Mouse (Mus musculus) hindbrain, embryonic 10.5 days (tissue): ENCODE data around the gene Mlf1. TPM values are rescaled to one million over a fixed set of nuclear protein-coding genes. Genes with fewer than 3 reads are reported as not detected.

ENCODE experiments used
- DNase-seq: peaks from one replicate; pipeline ENCODE4 v3.0.0-alpha.2; 2017; ENCODE audit warnings: low spot score
- H3K27ac ChIP-seq: fragments of 300-500 bp; sonication (generic); 2 replicates; pipeline ENCODE4 v1.5.1; 2016; ENCODE audit warnings: mild to moderate bottlenecking, moderate library complexity
- H3K27me3 ChIP-seq: fragments of 300-500 bp; sonication (generic); 2 replicates; pipeline ENCODE4 v1.6.1; 2016; ENCODE audit warnings: mild to moderate bottlenecking; ENCODE audit not compliant: poor library complexity, insufficient read depth, severe bottlenecking
- H3K36me3 ChIP-seq: fragments of 300-500 bp; sonication (generic); 2 replicates; pipeline ENCODE4 v1.6.1; 2016; ENCODE audit warnings: mild to moderate bottlenecking, moderate library complexity
- H3K4me1 ChIP-seq: fragments of 300-500 bp; sonication (generic); replicated peaks from 2 replicates; pipeline ENCODE4 v1.6.1; 2016; ENCODE audit warnings: mild to moderate bottlenecking
- H3K4me3 ChIP-seq: fragments of 300-500 bp; sonication (generic); 2 replicates; pipeline ENCODE4 v1.5.1; 2016; ENCODE audit warnings: mild to moderate bottlenecking, moderate library complexity
- H3K9me3 ChIP-seq: fragments of 300-500 bp; sonication (generic); 2 replicates; pipeline ENCODE4 v1.6.1; 2016; ENCODE audit warnings: mild to moderate bottlenecking, moderate library complexity
- WGBS: fragments of 180-500 bp; shearing (Covaris S2); methylation state at CpG from one replicate; pipeline ENCODE4 v1.1.7; 2016; 5-methylcytosine and 5-hydroxymethylcytosine counted together
- polyA plus RNA-seq: library from polyadenylated mRNA; unstranded; fragments of >200 nt; fragmentation: Nextera tagmentation; extraction: Ambion mirVana; gene quantifications from 2 replicates; pipeline ENCODE4 v1.2.1, GENCODE M21; 2016

The Mlf1 gene
- polyA plus RNA-seq, 1 experiment from 2014 or later: 40.0 TPM

- Histone ChIP-seq H3K36me3 (no peaks in the 10 kb centered on the region), H3K27me3 (peaks cover 18% of the 10 kb centered on the region), H3K27ac (no peak overlapping the region), H3K4me1 (peaks cover 7% of the 10 kb centered on the region; the same call in 1 of the 2 replicates), H3K4me3 (no peak overlapping the region), H3K9me3 (no peaks in the 10 kb centered on the region)
- 83% methylated on average over 5 of the region's 5 CpGs for WGBS
- no peak for DNase-seq
Observed at GRCm38 (mm10) chr3:67369407-67370079, 4.4 kb upstream of the Mlf1 start.

DNA sequence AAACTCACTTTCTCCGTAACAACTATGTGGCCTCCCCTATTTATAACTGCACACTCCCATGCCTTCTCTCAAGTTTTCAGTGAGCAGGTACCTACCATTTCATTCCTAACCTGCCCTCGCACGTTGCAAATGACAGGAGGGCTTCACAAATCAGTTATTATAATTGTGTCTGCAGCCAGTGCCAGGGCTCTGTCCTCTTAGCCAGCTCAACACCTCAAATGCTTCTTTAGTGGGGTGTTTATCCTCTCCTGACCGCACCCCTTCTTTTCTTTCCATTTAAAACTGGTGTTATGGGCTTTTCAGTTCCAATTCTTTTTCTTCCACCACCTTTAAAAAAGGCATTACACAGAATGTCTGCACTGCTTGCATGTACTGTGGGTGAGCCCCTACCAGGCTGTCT is 1.7 kb upstream of the Mlf1 start:
- Histone ChIP-seq H3K27me3 (peaks cover 25% of the 10 kb centered on the region), H3K9me3 (no peaks in the 10 kb centered on the region), H3K4me1 (peaks cover 7% of the 10 kb centered on the region; the same call in 1 of the 2 replicates), H3K36me3 (no peaks in the 10 kb centered on the region), H3K27ac (no peak overlapping the region), H3K4me3 (no peak overlapping the region)
- 73% methylated on average over 4 of the region's 4 CpGs for WGBS
- DNase-seq: no peak

- Histone ChIP-seq H3K36me3 (no peaks in the 10 kb centered on the region), H3K27ac (no peak overlapping the region), H3K4me3 (no peak overlapping the region), H3K27me3 (peaks cover 25% of the 10 kb centered on the region), H3K4me1 (peaks cover 7% of the 10 kb centered on the region; the same call in 1 of the 2 replicates), H3K9me3 (no peaks in the 10 kb centered on the region)
- DNase-seq: no peak
- 63% methylated on average over 5 of the region's 5 CpGs for WGBS
Observed at GRCm38 (mm10) chr3:67372781-67373180, 1.1 kb upstream of the Mlf1 start.

DNA sequence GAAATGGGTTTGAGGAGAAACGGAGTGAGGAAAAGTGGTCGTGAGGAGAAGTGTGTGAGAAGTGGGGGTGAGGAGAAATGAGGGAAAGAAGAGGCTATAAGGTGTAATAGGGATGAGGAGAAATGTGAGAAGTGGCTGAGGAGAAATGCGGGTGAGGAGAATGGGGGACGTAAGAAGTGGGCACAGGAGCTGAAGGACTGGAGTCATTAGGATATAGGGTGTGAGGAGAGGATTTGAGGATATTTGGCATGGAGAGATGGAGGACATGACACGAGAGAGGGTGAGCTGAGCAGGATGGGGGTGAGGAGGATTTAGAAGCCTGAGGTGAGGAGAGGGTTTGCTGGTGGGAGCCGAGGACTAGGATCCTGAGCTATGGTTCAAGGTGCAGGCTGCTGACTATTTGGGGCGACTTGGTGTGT is 472 bp downstream of the Mlf1 start:
- Histone ChIP-seq H3K27me3 (peaks cover 25% of the 10 kb centered on the region), H3K9me3 (no peaks in the 10 kb centered on the region), H3K27ac (peak overlapping the region; percentile 82), H3K36me3 (no peaks in the 10 kb centered on the region), H3K4me3 (peak overlapping the region; percentile 66), H3K4me1 (peaks cover 7% of the 10 kb centered on the region; the same call in 1 of the 2 replicates)
- 42% methylated on average over 7 of the region's 7 CpGs for WGBS
- DNase-seq: no peak

GRCm38 (mm10) chr3:67375063-67375462 is 1.2 kb downstream of the Mlf1 start, which contains the start of gene Gm17402:
Gm17402 (minus strand) TSS chr3:67375163.
- WGBS: 58% methylated on average over 3 of the region's 3 CpGs
- DNase-seq: no peak
- H3K9me3 ChIP-seq: no peaks in the 10 kb centered on the region
- H3K36me3 ChIP-seq: no peaks in the 10 kb centered on the region
- H3K4me1 ChIP-seq: peaks cover 7% of the 10 kb centered on the region; the same call in 1 of the 2 replicates
- peak within 1 kb of the TSS; percentile 82 for H3K27ac ChIP-seq
- H3K27me3 ChIP-seq: peaks cover 25% of the 10 kb centered on the region
- H3K4me3 ChIP-seq: peak within 1 kb of the TSS; percentile 66

GRCm38 (mm10) chr3:67378215-67378614 is 4.3 kb downstream of the Mlf1 start:
- Histone ChIP-seq H3K4me3 (no peak overlapping the region), H3K36me3 (no peaks in the 10 kb centered on the region), H3K9me3 (no peaks in the 10 kb centered on the region), H3K27me3 (peaks cover 12% of the 10 kb centered on the region), H3K4me1 (peaks cover 7% of the 10 kb centered on the region; the same call in 1 of the 2 replicates), H3K27ac (no peak overlapping the region)
- no peak for DNase-seq

GRCm38 (mm10) chr3:67429338-67429998 is 55.6 kb downstream of the Mlf1 start:
- WGBS: 35% methylated on average over 8 of the region's 8 CpGs
- Histone ChIP-seq H3K9me3 (peaks cover 16% of the 10 kb centered on the region), H3K27ac (no peak overlapping the region), H3K27me3 (no peaks in the 10 kb centered on the region), H3K36me3 (peaks cover 30% of the 10 kb centered on the region), H3K4me1 (peaks cover 10% of the 10 kb centered on the region), H3K4me3 (peak overlapping the region; percentile 98)
- no peak for DNase-seq

- H3K9me3 ChIP-seq: peaks cover 16% of the 10 kb centered on the region
- under 1% methylated on average over 24 of the region's 24 CpGs for WGBS
- peaks cover 35% of the 10 kb centered on the region for H3K36me3 ChIP-seq
- peak; percentile 87 for DNase-seq
- H3K4me3 ChIP-seq: peak within 1 kb of the TSS; percentile 98
- H3K27ac ChIP-seq: peak within 1 kb of the TSS; percentile 90
- H3K27me3 ChIP-seq: no peaks in the 10 kb centered on the region
- H3K4me1 ChIP-seq: peaks cover 10% of the 10 kb centered on the region
Observed at GRCm38 (mm10) chr3:67429999-67430380, 56.1 kb downstream of the Mlf1 start, which contains the start of gene Gfm1. Gfm1 (plus strand) TSS chr3:67430096.

- 91% methylated on average over 6 of the region's 6 CpGs for WGBS
- H3K36me3 ChIP-seq: peaks cover 74% of the 10 kb centered on the region
Observed at GRCm38 (mm10) chr3:67434011-67434410, 60.1 kb downstream of the Mlf1 start.

GRCm38 (mm10) chr3:67447143-67447542 is 73.2 kb downstream of the Mlf1 start:
- H3K4me1 ChIP-seq: no peaks in the 10 kb centered on the region
- no peak overlapping the region for H3K27ac ChIP-seq
- DNase-seq: no peak
- no peaks in the 10 kb centered on the region for H3K9me3 ChIP-seq
- H3K27me3 ChIP-seq: no peaks in the 10 kb centered on the region
- H3K36me3 ChIP-seq: peaks cover 90% of the 10 kb centered on the region
- no peak overlapping the region for H3K4me3 ChIP-seq
- 92% methylated on average over 2 of the region's 2 CpGs for WGBS

More at GRCm38 (mm10) chr3:67434011-67434410, 60.1 kb downstream of the Mlf1 start:
- Histone ChIP-seq H3K27me3 (no peaks in the 10 kb centered on the region), H3K27ac (no peak overlapping the region), H3K4me3 (no peak overlapping the region), H3K4me1 (peaks cover 10% of the 10 kb centered on the region), H3K9me3 (no peaks in the 10 kb centered on the region)
- no peak for DNase-seq

Other genes with a start within 250 kb of the Mlf1 start
- not detected in 2 replicates for gene Gm17402, start 1.1 kb downstream of the Mlf1 start, polyA plus RNA-seq
- 43.2 and 52.0 TPM in 2 replicates for gene Gfm1, start 56.0 kb downstream of the Mlf1 start, polyA plus RNA-seq
- gene Lxn, start 89.8 kb downstream of the Mlf1 start, polyA plus RNA-seq: 54.6 and 64.5 TPM in 2 replicates
- 1.5 and 2.9 TPM in 2 replicates for gene Rarres1, start 141.4 kb downstream of the Mlf1 start, polyA plus RNA-seq
- gene Mfsd1, start 208.6 kb downstream of the Mlf1 start, polyA plus RNA-seq: 54.4 and 62.7 TPM in 2 replicates